Mouse (Mus musculus) midbrain, postnatal 0 days (tissue): ENCODE measurements around the gene Gm10638. TPM values are rescaled to one million over a fixed set of nuclear protein-coding genes. Genes with fewer than 3 reads are reported as not detected.

Experiments used
- ATAC-seq: fragments of 200-750 bp; cut with Nextera tagmentation; 2 replicates; pipeline ENCODE4 v1.8.0; 2017; ENCODE audit warnings: moderate number of reproducible peaks, mild to moderate bottlenecking, moderate TSS enrichment, moderate library complexity; ENCODE audit not compliant: low FRiP score
- DNase-seq: peaks from one replicate; pipeline ENCODE4 v3.0.0-alpha.2; 2015; ENCODE audit warnings: low spot score
- H3K27ac ChIP-seq: fragments of 300-500 bp; sonication (generic); 2 replicates; pipeline ENCODE4 v1.5.1; 2014; ENCODE audit warnings: low read depth, mild to moderate bottlenecking, low read length, mixed read lengths
- H3K27me3 ChIP-seq: fragments of 300-500 bp; sonication (generic); 2 replicates; pipeline ENCODE4 v1.6.1; 2014; ENCODE audit warnings: low read length, control low read depth, mixed read lengths; ENCODE audit not compliant: insufficient read depth
- H3K36me3 ChIP-seq: fragments of 300-500 bp; sonication (generic); 2 replicates; pipeline ENCODE4 v1.6.1; 2014; ENCODE audit warnings: low read length, control low read depth, mixed read lengths; ENCODE audit not compliant: insufficient read depth
- H3K4me1 ChIP-seq: fragments of 300-500 bp; sonication (generic); 2 replicates; pipeline ENCODE4 v1.6.1; 2014; ENCODE audit warnings: mild to moderate bottlenecking, control low read depth, antibody characterized with exemption, low read length, mixed read lengths; ENCODE audit not compliant: insufficient read depth
- H3K4me2 ChIP-seq: fragments of 300-500 bp; sonication (generic); 2 replicates; pipeline ENCODE4 v1.6.1; 2014; ENCODE audit warnings: low read depth, mild to moderate bottlenecking, low read length, mixed read lengths; ENCODE audit not compliant: poor library complexity, severe bottlenecking
- H3K4me3 ChIP-seq: fragments of 300-500 bp; sonication (generic); 2 replicates; pipeline ENCODE4 v1.5.1; 2014; ENCODE audit warnings: low read depth, mild to moderate bottlenecking, low read length, moderate library complexity
- H3K9ac ChIP-seq: fragments of 300-500 bp; sonication (generic); replicated peaks from 2 replicates; pipeline ENCODE4 v1.6.1; 2014; ENCODE audit warnings: mild to moderate bottlenecking, low read length, moderate library complexity, mixed read lengths; ENCODE audit not compliant: poor library complexity, severe bottlenecking
- H3K9me3 ChIP-seq: fragments of 300-500 bp; sonication (generic); 2 replicates; pipeline ENCODE4 v1.6.1; 2016; ENCODE audit warnings: low read length, control low read depth
- CTCF ChIP-seq: IDR thresholded peaks from 2 replicates; pipeline ENCODE4 v1.5.1; 2016; ENCODE audit warnings: antibody characterized with exemption, mild to moderate bottlenecking
- WGBS: fragments of 180-500 bp; shearing (Covaris S2); extraction: QIAGEN DNeasy Blood & Tissue Kit; methylation state at CpG from one replicate; pipeline ENCODE4 v1.1.7; 2014; 5-methylcytosine and 5-hydroxymethylcytosine counted together
- polyA plus RNA-seq: library from polyadenylated mRNA; unstranded; fragments of >200 nt; fragmentation: Nextera tagmentation; extraction: Ambion mirVana; gene quantifications from 2 replicates; pipeline ENCODE4 v1.2.1, GENCODE M21; 2015
- total RNA-seq: library from RNA; depleted of rRNA; stranded (reverse); fragments of >200 nt; gene quantifications from 2 replicates; pipeline ENCODE4 v1.2.3, GENCODE M21; 2014; rRNA removed

The Gm10638 gene
- total RNA-seq (1.5 and 1.9 TPM in 2 replicates), polyA plus RNA-seq (6.1 TPM in 2 replicates)

DNA sequence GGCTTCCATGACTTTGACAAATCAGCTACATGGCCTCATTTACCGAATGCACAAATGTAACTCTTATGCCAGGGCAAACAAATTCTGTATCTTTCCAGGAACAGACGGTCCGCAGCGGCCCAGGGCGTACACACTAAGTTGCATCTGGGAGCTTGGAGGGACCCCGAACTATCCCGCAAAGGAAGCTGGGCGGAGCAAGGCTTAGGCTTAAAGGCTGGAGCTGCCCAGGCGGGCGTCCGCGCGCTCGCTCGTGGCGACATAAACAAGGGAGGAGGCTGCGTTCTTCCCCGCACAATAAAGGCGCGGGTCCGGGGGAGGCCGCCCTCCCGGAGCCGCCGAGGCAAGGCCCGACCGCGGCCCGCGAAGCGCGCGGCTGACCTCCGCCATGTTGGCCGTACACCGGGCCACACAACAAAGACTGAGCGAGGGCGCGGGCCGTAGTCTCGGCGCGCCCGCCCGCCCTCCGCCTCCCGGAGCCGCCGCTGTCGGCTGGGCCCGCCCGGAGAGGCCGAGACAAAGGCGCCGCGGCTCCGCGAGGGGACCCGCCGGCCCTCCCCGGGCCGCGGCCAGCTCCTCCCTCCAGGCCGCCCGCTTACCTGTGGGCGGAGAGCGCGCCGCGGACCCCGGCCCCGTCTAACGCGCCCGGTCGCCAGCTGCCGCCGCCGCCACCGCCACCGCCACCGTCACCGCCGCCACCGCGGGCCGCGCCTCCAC, at the start of gene Gm10638, which contains the start of gene Siah1a:
TSS of gene Gm10638 (plus strand) at position 479 of the 714 bp plus-strand sequence.
TSS of gene Siah1a (minus strand) at position 714 of the 714 bp plus-strand sequence.
- Histone ChIP-seq H3K4me3 (peak within 1 kb of the TSS; percentile 80), H3K9me3 (no peaks in the 10 kb centered on the region), H3K36me3 (no peaks in the 10 kb centered on the region), H3K4me2 (peak within 1 kb of the TSS; percentile 78), H3K27ac (peak within 1 kb of the TSS; percentile 98), H3K27me3 (no peaks in the 10 kb centered on the region), H3K9ac (peak within 1 kb of the TSS; percentile 98), H3K4me1 (peaks cover 8% of the 10 kb centered on the region; the same call in 1 of the 2 replicates)
- DNase-seq, result peak; percentile 56
- no peak for TF ChIP-seq CTCF
- WGBS, result under 1% methylated on average over 59 of the region's 88 CpGs
- ATAC-seq, result peak; percentile 77

DNA sequence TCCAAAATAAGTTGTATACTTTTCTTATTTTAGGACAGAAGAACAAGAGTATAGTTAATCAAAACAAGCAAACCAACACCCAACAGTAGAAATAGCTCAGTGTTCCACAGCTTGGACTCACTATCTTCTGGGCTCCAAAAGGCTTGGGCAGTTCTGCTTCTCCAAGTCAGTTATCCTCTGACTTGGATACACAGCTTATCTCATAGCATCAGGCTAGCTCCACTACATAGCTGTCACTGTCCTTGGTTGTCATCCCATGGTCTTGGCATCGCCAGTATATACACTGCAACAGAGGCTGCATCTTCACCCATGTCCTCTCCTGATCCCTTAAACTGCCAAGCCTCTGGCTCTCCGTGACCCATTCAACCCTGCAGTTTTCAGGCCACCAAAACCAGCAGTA, 49.8 kb upstream of the Gm10638 start:
- no peak for DNase-seq
- Histone ChIP-seq H3K27me3 (no peaks in the 10 kb centered on the region), H3K4me1 (no peaks in the 10 kb centered on the region), H3K4me2 (no peak overlapping the region), H3K9ac (no peak overlapping the region), H3K4me3 (no peak overlapping the region), H3K27ac (no peak overlapping the region), H3K9me3 (no peaks in the 10 kb centered on the region), H3K36me3 (0 out of 2 replicates have a peak, but pooled peaks cover under 1% of the 10 kb centered on the region)
- WGBS, result 93% methylated on average over 2 of the region's 2 CpGs
- TF ChIP-seq CTCF, result no peak
- ATAC-seq, result no peak

DNA sequence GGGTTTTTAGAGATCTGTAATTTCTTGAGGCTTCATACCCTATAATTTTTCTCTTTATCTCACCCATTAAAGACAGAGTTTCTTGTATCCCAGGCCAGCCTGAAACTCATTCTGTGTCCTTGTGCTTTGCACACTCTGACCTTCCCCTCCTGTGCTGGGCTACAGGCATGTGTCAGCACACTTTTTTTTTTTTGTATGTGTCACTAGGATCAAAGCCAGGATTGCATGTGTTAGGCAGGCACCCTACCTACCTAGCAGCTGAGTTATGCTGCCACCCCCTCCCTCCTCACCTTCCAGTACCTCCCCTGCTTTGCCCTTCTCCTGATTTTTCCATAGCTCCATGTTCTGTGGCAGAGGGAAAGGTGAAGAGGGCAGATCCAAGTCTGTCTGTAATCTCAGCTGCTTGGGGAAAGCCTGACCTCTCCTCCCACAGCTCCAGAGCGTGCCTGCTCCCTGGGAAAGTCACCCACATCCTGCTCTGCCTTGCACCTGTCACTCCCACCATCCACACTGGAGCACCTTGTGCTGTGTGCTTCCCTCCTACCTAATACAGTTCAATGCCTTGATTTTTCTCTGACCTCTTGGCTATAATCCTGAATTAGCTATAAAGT, 46.6 kb upstream of the Gm10638 start:
- H3K27ac ChIP-seq, result no peak overlapping the region
- no peak overlapping the region for H3K9ac ChIP-seq
- ATAC-seq (no peak), DNase-seq (no peak)
- TF ChIP-seq CTCF, result no peak
- H3K27me3 ChIP-seq, result no peaks in the 10 kb centered on the region
- no peaks in the 10 kb centered on the region for H3K9me3 ChIP-seq
- H3K4me3 ChIP-seq, result no peak overlapping the region
- 93% methylated on average over 1 of the region's 1 CpGs for WGBS
- H3K4me1 ChIP-seq, result no peaks in the 10 kb centered on the region
- no peak overlapping the region for H3K4me2 ChIP-seq
- 0 out of 2 replicates have a peak, but pooled peaks cover 8% of the 10 kb centered on the region for H3K36me3 ChIP-seq

DNA sequence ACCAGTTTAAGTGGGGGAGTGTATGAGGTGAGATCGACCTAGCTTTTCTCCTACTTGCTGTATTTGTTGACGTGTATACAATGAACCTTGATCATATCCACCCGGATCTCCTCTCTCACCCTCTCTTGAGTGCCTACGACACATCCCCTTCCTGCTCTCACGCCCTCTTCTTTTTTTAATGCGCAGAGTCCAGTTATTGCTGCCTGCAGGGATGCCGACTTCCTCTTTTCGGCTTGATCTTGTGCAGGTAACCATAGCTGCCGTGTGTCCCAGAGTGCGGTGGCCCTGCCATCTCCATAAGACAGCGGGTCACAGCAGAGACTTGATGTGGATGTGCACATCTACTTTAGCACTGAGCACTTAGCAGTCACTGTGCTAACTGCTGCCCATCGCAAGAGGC, 46.0 kb upstream of the Gm10638 start:
- no peak overlapping the region for H3K27ac ChIP-seq
- 0 out of 2 replicates have a peak, but pooled peaks cover 8% of the 10 kb centered on the region for H3K36me3 ChIP-seq
- DNase-seq, result no peak
- H3K4me2 ChIP-seq, result no peak overlapping the region
- no peaks in the 10 kb centered on the region for H3K27me3 ChIP-seq
- no peaks in the 10 kb centered on the region for H3K9me3 ChIP-seq
- no peak for TF ChIP-seq CTCF
- H3K4me1 ChIP-seq, result no peaks in the 10 kb centered on the region
- no peak for ATAC-seq
- 93% methylated on average over 12 of the region's 12 CpGs for WGBS
- H3K9ac ChIP-seq, result no peak overlapping the region
- no peak overlapping the region for H3K4me3 ChIP-seq

DNA sequence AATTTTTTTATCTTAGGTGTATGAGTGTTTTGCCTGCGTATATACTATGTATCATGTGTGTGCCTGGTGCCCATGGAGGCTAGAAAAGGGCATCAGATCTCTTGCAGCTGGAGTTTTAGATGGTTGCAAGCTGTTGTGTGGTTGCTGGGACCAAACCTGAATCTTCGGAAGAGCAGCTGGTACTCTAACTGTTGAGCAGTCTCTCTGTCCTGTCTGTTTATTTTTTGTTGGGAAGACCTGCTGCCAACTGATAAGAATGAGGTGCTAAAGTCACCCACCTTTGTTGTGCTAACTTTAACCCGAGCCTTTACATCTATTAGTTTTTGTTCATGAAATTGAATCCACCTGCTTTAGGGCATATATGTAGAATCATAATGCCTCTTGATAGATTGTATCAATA, 43.0 kb upstream of the Gm10638 start:
- Histone ChIP-seq H3K4me1 (no peaks in the 10 kb centered on the region), H3K9me3 (no peaks in the 10 kb centered on the region), H3K27ac (no peak overlapping the region), H3K4me3 (no peak overlapping the region), H3K36me3 (0 out of 2 replicates have a peak, but pooled peaks cover 13% of the 10 kb centered on the region), H3K4me2 (no peak overlapping the region), H3K27me3 (no peaks in the 10 kb centered on the region), H3K9ac (no peak overlapping the region)
- no peak for TF ChIP-seq CTCF
- ATAC-seq (no peak), DNase-seq (no peak)
- 85% methylated on average over 3 of the region's 3 CpGs for WGBS

DNA sequence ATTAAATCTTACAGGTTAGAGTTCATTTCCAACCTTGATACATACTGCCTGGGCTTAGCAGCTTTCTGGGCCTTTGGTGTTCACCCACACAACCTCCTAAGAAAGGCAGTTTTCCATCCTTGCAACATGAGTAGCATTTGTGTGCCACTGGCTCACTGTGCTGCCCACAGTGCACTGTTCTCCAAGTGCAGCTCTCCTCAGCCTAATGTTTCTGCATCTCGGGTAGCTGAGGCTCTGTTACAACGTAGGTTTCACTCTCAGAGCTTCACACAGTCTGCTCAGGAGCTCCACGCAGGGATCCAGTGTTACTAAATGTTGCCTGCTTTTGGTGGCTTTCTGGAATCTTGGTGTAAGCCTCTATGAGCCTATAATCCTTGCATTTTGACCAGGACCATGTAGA, 40.2 kb upstream of the Gm10638 start:
- Histone ChIP-seq H3K27ac (no peak overlapping the region), H3K36me3 (peaks cover 18% of the 10 kb centered on the region; the same call in 1 of the 2 replicates), H3K9me3 (no peaks in the 10 kb centered on the region), H3K4me3 (no peak overlapping the region), H3K9ac (no peak overlapping the region), H3K4me2 (no peak overlapping the region), H3K4me1 (no peaks in the 10 kb centered on the region), H3K27me3 (no peaks in the 10 kb centered on the region)
- ATAC-seq (no peak), DNase-seq (no peak)
- 83% methylated on average over 3 of the region's 3 CpGs for WGBS
- no peak for TF ChIP-seq CTCF
